Mouse (Mus musculus) left cerebral cortex, adult 8-10 months (tissue): ENCODE results near the gene Mpp5. TPM values are rescaled to one million over a fixed set of nuclear protein-coding genes. Genes with fewer than 3 reads are reported as not detected.

Experiments used
- DNase-seq, 2 experiments: peaks; one replicate each; pipeline ENCODE4 v3.0.0; 2022; ENCODE audit warnings: low spot score in 2 of 2
- total RNA-seq, 4 experiments: library from RNA; stranded (reverse); gene quantifications; 2 replicates each; pipeline ENCODE4 v1.2.4; 2022

Mpp5 gene
- total RNA-seq, 4 experiments from 2014 or later, result 24.5 to 29.2 (median 27.1) TPM

DNA sequence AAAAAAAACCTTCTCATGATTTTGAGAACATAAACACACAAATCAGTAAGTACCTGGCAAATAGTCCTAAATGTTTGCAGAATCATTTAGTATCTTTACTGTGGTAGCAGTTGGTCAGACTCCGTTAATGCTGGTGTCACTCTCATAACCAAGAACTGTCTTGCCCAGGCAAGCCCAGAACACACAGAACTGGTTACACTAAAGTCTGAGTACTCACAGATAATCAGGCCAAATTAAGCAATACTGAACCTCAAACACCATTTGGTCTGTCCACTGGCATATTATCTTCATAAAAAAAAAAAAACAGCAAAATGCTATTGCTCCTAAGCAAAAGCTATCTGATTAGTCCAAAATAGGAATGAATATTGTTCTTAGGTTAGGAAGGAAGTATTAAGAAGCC lies 93.7 kb downstream of the Mpp5 start:
- DNase-seq, result no peak

DNA sequence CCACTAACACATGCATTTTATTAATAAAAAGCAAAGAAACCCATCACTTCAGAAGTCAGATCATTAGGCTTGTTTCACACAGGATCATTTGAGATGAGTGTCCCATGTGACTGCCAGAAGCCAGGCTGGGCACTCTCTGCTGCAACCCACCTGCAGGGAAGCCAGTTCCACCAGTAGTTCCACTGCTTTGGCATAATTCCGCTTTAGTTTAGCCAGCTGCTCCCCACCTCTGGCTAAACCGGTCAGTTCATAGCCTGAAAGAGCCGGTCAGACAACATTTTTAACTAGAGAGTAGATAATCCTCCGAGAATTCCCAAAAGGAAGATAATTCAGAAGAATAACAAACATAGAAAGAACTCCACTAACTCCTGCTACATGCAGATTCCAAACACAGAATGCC lies 99.5 kb downstream of the Mpp5 start:
- DNase-seq, result no peak

DNA sequence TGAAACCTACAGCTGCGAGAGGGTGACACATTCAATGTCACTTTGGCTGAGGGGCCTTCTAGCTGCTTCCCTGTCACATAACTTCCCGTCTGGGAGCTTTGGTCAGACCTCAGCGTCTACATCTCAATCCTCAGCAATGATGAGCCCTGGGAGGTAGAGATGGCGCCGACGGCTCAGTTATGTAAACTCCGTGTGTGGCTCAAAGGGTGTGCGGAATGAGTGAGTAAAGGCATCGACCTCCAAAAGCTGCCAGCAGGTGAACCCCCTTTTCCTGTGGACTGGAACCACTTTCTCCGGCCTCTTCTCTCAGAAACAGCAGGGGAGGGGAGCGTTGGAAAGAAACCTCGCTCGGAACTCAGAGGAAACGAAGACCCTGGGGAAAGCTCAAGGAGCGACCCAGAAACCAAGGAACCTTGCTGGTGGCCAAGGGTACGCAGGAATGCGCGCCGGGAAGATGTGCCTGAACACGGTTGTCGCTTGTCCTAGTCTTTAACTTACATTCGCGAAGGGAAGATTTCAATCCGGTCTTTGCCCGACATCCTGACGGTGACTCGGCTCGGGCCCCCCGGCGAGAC lies 112.3 kb downstream of the Mpp5 start:
- DNase-seq, result peak in 1 of 2 experiments; percentile 22

DNA sequence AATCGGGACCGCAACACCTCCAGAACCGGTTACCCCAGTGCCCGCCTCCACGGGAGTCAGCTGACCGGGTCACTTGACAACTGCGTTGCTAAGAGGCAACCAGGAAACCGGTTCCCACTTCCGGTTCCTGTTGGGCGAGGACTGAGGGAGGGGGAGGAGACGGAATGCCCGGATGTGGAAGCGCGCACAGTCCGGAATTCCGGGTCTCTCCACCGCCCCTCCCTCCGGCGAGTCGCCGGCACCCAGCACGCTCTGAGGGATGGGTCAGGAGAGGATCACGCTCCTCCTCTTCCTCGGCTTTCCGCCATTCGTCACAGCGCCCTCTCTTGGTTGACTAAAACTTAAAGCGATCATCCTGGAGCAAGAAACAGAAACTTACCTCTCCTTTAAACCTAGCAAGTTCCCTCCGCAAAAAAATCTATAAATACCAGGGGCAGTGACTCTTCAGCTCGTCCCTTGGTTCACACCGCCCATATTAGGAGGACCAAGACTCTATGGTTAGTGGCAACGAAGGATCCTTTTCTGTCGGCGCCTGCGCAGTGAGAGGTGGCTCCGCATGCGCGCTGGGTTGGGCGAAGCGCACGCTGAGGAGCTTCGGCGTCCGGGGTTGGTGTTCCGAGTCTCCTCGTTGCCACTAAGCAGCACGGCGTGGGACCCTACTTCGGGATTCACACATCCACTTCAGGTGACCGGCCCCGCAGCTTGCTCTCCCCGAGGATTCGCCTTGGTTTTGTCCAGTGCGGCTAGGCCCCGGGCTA lies 113.0 kb downstream of the Mpp5 start, which contains the start of the genes Atp6v1d and Eif2s1:
TSS of gene Atp6v1d (minus strand) at position 143 of the 758 bp plus-strand sequence.
TSS of gene Eif2s1 (plus strand) at position 324 of the 758 bp plus-strand sequence.
- peak; percentile 95 to 99 for DNase-seq

DNA sequence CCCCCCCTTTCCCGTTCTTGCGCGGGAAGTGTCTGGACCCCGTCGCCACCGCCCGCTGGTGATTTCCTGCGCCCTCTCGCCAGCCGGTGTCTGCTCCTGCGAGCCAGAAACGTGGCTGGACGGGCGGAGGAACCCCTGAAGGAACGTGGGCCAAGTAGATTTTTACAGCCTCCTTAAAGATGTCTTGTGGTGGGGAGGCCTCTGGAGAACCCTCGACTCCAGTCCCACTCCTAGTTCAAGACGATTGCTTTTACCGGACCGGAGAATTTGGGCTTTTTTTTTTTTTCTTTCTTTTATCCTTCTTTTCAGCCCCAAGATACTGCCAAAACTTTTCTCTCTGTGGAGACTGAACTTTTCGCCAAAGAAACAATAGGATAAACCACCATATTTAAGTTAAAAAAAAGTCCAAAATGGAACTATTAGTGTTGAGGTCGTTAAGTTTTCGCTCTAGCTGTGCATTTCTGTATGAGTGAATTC lies 113.6 kb downstream of the Mpp5 start:
- DNase-seq, result no peak

DNA sequence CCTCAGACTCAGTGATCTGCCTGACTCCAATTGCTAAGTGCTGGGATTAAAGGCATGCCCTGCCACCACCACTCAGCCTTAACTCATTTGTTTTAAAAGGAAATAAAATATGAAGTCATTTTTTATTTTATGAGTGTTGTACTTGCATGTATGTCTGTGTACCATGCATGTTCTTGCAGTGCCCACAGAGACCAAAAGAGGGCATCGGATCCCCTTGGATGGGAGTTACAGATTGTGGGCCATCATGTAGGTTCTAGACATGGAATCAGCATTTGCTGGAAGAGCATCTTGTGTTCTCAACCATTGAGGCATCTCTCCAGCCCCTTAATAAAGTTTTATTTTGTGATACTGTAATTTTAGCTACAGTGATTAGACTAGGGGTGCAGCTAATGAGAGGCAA lies 116.7 kb downstream of the Mpp5 start:
- no peak for DNase-seq

DNA sequence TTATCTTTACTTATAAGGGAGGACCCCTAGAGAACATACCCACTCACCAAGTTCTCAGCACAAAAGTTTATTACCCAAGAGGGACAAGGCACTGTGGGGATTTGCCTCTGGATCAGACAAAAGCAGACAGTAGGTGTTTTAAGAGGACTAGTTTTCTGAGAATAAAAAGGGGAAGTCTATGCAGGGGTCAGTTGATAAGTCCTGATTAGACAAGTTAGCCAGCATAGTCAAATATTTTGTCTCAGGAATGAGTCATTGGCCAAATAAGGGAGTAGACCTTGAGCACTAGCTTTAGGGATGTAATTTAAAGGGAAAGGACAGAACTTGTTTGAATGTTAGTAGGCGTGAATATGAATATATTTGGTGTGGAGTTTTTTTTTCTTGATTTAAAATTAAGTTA lies 119.4 kb downstream of the Mpp5 start:
- no peak for DNase-seq

DNA sequence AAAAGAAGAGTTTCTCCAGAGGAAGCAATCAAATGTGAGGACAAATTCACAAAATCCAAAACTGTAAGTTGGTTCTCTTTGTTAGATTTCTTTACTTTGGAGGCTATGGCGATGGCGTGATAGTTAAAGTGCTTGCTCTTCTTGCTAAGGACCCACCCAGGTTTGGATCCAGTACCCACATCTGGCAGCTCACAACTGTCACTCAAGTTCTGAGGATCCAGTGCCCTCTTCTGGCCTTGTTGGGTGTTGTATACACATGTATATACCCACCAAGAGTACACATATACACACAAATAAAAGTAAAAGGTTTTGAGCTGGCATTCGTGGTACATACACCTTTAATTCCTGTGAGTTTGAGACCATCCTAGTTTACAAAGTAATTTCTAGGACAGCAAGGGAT lies 125.9 kb downstream of the Mpp5 start:
- no peak for DNase-seq

DNA sequence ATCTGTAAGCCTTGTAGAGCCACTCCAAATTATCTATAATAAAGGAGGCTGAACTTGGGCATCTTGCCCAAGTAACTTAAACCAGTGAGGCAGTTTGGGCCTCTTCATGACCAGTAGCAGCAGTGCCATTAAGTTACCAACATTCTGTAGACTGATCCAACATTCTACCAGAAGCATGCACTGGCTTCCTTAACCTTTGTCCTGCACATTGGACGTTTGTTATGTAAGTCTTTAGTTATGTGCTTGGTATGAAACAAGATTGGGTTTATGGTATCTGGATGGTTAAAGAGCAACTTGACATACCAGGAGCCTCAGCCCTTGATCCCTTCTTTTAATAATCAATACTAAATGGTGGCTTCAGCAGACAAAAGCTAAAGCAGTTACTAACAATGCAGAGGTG lies 141.4 kb downstream of the Mpp5 start:
- DNase-seq, result no peak

Other genes starting within 250 kb of the Mpp5 start
- gene Fam71d, start 57.4 kb upstream of the Mpp5 start, total RNA-seq, result under 1 TPM; 0.74 to 0.94 (median 0.84) TPM
- 100 to 1,000 TPM; 280 to 292 (median 289) TPM for gene Atp6v1d, start 112.7 kb downstream of the Mpp5 start, total RNA-seq
- gene Eif2s1, start 112.9 kb downstream of the Mpp5 start, total RNA-seq, result 10 to 100 TPM; 41.5 to 55.3 (median 44.0) TPM
- under 1 TPM in 1 of 4 experiments, not detected in 3; 0.38 TPM for gene Plek2, start 158.1 kb downstream of the Mpp5 start, total RNA-seq